Mouse (Mus musculus) v-Abl transformed pro-B cells (cell line): ENCODE results near the gene Gcnt4.

ENCODE experiments used
- in situ Hi-C, 2 experiments: fragments of 400-800 bp; cut with MboI; formaldehyde crosslinking; loops; one replicate each; pipeline ENCODE4 v1.15.1; 2025; ENCODE audit not compliant: unreplicated experiment in 2 of 2

The Gcnt4 gene

DNA sequence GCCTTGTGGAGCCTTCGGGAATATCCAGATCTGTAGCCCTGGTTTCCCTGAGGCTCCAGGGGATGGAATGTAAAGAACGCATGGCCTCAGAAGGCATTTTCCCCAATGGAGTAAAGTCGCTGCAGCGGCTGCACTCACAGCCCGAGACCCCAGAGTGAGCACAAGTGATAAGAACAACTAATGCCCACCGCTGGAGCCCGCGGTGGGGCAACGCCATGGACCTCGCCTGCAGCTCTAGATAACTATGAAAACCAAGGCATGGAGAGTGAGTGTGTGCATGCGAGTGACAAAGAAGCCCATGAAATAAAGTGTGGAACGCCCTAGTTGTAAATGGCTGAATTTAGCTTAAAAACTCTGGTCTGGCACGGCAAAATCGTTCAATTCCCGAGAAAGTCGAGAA is 64.6 kb downstream of the Gcnt4 start:
- in situ Hi-C loops: loop anchor here in 1 of 2 experiments (25.0 kb wide), 1 partner anchor 327 kb away; the partner anchor contains the start of gene Hmgcr

DNA sequence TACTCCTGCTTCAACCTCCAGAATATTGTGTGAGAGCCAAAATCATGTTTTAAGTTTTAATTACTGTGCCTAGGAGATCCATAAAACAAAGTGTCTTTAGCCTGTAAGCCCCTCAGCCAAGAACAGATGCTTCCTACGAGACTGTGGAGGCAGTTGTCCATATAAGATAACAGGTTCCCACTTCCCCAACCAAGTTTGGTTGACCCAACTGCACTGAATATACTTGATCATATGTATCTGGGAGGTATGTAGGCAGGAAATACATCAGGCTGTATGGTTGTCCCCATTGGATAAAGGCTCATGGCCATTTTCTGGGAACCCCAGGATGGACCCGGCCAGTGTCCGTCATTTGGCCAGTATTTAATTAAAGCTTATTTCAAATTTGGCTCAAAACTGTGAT is 65.6 kb downstream of the Gcnt4 start:
- in situ Hi-C loops: loop anchor here in 1 of 2 experiments (25.0 kb wide), 1 partner anchor 328 kb away; the partner anchor contains the start of gene Hmgcr

DNA sequence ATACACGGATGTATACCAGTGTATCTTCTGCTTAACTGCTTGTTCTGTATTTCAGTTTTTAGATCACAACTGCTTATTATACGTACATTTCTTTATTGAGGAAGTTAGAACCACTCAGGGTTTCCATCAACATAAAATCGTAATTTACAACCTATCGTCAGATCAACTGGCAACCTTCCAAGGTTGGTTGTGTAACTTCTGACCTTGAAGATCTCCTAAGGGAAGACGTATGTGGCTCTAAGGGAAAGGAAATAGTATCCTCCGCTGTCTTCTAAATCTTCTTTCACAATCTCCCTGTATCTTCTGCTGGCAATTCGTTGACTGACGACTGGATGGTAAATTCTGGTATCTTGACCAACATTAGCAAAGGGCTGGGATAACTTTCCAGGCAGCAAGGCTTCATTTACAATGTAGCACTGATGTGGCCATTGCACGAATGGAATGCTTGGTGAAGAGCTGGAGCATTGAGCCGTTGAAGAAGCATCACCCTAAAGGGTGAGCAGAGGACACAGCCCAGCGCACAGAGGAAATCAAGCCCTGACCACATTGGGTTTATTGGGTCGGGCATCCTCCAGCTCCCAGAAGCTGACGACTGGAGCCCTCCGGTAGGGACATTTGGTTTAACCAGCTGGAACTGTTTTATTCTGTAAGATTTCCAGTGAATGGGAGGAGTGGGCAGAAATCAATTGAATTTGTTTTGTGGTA is 66.2 kb downstream of the Gcnt4 start:
- in situ Hi-C loops: loop anchor here in 1 of 2 experiments (25.0 kb wide), 1 partner anchor 328 kb away; the partner anchor contains the start of gene Hmgcr

DNA sequence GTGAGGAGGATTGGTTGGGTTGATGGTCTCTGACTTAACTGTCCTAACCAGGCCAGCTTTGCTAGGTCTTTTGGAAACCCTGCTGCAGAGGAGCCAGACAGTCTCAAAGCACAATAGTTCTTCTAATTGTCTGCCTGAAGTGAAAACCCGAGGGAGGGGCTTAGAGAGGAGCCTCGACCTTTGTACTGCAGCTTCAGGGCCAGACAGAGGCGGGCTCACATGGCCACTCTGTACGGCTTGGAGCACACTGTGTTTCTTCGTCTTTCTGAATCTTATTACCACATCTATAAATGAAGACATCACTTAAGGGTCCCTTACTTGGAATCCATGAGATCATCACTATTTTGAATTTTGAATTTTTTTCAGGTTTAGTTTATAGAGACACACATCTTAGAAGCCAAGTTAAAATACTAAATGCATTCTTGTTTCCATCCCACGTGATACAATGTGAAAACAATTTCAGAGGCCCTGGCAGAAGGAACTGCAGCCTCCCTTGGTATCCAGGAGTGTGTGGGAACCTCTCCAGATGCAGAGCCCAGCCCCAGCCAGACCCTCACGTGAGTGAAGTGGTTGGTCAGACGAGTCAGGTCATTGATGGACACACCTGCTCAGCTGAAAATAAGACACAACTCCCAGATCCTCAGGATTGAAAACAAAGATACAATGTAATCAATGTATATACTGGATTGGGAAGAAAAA is 69.0 kb downstream of the Gcnt4 start:
- in situ Hi-C loops: loop anchor here in 1 of 2 experiments (25.0 kb wide), 1 partner anchor 331 kb away; the partner anchor contains the start of gene Hmgcr

DNA sequence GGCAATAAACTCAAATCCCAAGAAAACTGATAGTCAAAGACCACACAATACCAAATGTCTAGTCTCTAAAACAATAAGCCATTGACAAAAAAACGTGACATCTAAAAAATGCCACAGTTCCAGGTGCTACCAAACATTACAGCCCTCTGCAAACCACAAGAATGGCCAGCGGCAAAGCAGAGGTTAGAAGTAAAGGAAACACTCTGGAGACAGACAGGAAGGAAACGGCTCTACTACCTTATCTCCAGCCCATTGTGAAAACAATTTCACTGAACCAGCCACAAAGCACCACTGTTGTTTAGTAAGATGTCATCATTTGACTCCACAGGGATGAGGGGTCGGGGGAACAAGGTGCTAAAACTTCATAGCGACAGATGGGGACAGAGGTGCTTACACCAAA is 70.8 kb downstream of the Gcnt4 start:
- in situ Hi-C loops: loop anchor here in 1 of 2 experiments (25.0 kb wide), 1 partner anchor 333 kb away; the partner anchor contains the start of gene Hmgcr

DNA sequence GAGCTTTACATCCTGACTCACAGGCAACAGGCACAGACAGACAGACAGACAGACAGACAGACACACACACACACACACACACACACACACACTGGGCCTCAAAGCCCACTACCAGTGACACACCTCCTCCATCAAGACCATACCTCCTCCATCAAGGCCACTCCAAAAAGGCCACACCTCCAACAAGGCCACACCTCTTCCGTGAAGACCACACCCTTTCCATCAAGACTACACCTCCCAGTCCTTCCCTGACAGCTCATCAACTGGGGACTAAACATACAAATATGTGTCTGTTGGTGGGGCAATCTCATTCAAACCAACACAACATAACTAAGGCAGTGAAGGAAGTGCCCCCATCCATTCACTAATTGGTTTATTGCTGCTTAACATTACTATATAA is 72.6 kb downstream of the Gcnt4 start:
- in situ Hi-C loops: loop anchor here in 1 of 2 experiments (25.0 kb wide), 1 partner anchor 335 kb away; the partner anchor contains the start of gene Hmgcr
